Mouse (Mus musculus) intestine, embryonic 14.5 days (tissue): ENCODE measurements around the gene Klk4. TPM values are rescaled to one million over a fixed set of nuclear protein-coding genes. Genes with fewer than 3 reads are reported as not detected.

ENCODE experiments used
- ATAC-seq: fragments of 200-750 bp; cut with Nextera tagmentation; replicated peaks from 2 replicates; pipeline ENCODE4 v1.8.0; 2017; ENCODE audit warnings: low read depth, moderate number of reproducible peaks, moderate TSS enrichment, moderate library complexity; ENCODE audit not compliant: low FRiP score, low TSS enrichment
- DNase-seq: peaks from one replicate; pipeline ENCODE4 v3.0.0-alpha.2; 2018; ENCODE audit warnings: low spot score
- H3K27ac ChIP-seq: fragments of 300-500 bp; sonication (generic); 2 replicates; pipeline ENCODE4 v1.5.1; 2014; ENCODE audit warnings: low read depth, mild to moderate bottlenecking, control low read depth
- H3K27me3 ChIP-seq: fragments of 300-500 bp; sonication (generic); replicated peaks from 2 replicates; pipeline ENCODE4 v1.6.1; 2014; ENCODE audit warnings: low read length, control low read depth; ENCODE audit not compliant: control insufficient read depth, insufficient read depth
- H3K36me3 ChIP-seq: fragments of 300-500 bp; sonication (generic); 2 replicates; pipeline ENCODE4 v1.6.1; 2014; ENCODE audit warnings: low read length, control low read depth; ENCODE audit not compliant: control insufficient read depth, insufficient read depth
- H3K4me1 ChIP-seq: fragments of 300-500 bp; sonication (generic); replicated peaks from 2 replicates; pipeline ENCODE4 v1.6.1; 2014; ENCODE audit warnings: low read length, control low read depth, mixed read lengths; ENCODE audit not compliant: control insufficient read depth, insufficient read depth
- H3K4me2 ChIP-seq: fragments of 300-500 bp; sonication (generic); 2 replicates; pipeline ENCODE4 v1.6.1; 2014; ENCODE audit warnings: low read length
- H3K4me3 ChIP-seq: fragments of 300-500 bp; sonication (generic); 2 replicates; pipeline ENCODE4 v1.5.1; 2014; ENCODE audit warnings: low read depth, low read length, control low read depth, mixed read lengths
- H3K9ac ChIP-seq: fragments of 300-500 bp; sonication (generic); 2 replicates; pipeline ENCODE4 v1.6.1; 2014; ENCODE audit warnings: mild to moderate bottlenecking, low read length
- H3K9me3 ChIP-seq: fragments of 300-500 bp; sonication (generic); 2 replicates; pipeline ENCODE4 v1.6.1; 2016; ENCODE audit warnings: low read length, control low read depth; ENCODE audit not compliant: control insufficient read depth
- WGBS: fragments of 180-500 bp; shearing (Covaris S2); extraction: QIAGEN DNeasy Blood & Tissue Kit; methylation state at CpG from one replicate; pipeline ENCODE4 v1.1.7; 2014; 5-methylcytosine and 5-hydroxymethylcytosine counted together
- polyA plus RNA-seq: library from polyadenylated mRNA; unstranded; fragments of >200 nt; fragmentation: Nextera tagmentation; extraction: Ambion mirVana; gene quantifications from 2 replicates; pipeline ENCODE4 v1.2.1, GENCODE M21; 2014

The Klk4 gene
- polyA plus RNA-seq, 1 experiment from 2014 or later, result not detected

- H3K27ac ChIP-seq, result no peak overlapping the region
- ATAC-seq (no peak), DNase-seq (peak; percentile 87)
- H3K9me3 ChIP-seq, result no peaks in the 10 kb centered on the region
- WGBS, result 8% methylated on average over 10 of the region's 10 CpGs
- no peaks in the 10 kb centered on the region for H3K27me3 ChIP-seq
- no peak overlapping the region for H3K9ac ChIP-seq
- H3K4me1 ChIP-seq, result no peaks in the 10 kb centered on the region
- H3K36me3 ChIP-seq, result no peaks in the 10 kb centered on the region
- no peak overlapping the region for H3K4me2 ChIP-seq
- no peak overlapping the region for H3K4me3 ChIP-seq
These were observed 7.7 kb upstream of the Klk4 start for GRCm38 (mm10) chr7:43873237-43873636.

GRCm38 (mm10) chr7:43873674-43874073, 7.3 kb upstream of the Klk4 start:
- no peaks in the 10 kb centered on the region for H3K4me1 ChIP-seq
- DNase-seq (no peak), ATAC-seq (no peak)
- no peak overlapping the region for H3K4me3 ChIP-seq
- no peak overlapping the region for H3K27ac ChIP-seq
- H3K36me3 ChIP-seq, result no peaks in the 10 kb centered on the region
- H3K9ac ChIP-seq, result no peak overlapping the region
- H3K27me3 ChIP-seq, result no peaks in the 10 kb centered on the region
- H3K9me3 ChIP-seq, result no peaks in the 10 kb centered on the region
- 75% methylated on average over 3 of the region's 3 CpGs for WGBS
- H3K4me2 ChIP-seq, result no peak overlapping the region

GRCm38 (mm10) chr7:43874868-43875375, 6.0 kb upstream of the Klk4 start:
- no peak overlapping the region for H3K27ac ChIP-seq
- ATAC-seq, result no peak
- no peaks in the 10 kb centered on the region for H3K36me3 ChIP-seq
- DNase-seq, result no peak
- H3K27me3 ChIP-seq, result no peaks in the 10 kb centered on the region
- H3K4me2 ChIP-seq, result no peak overlapping the region
- H3K4me3 ChIP-seq, result no peak overlapping the region
- no peaks in the 10 kb centered on the region for H3K4me1 ChIP-seq
- H3K9me3 ChIP-seq, result no peaks in the 10 kb centered on the region
- WGBS, result 75% methylated on average over 6 of the region's 6 CpGs
- H3K9ac ChIP-seq, result no peak overlapping the region

- Histone ChIP-seq H3K9me3 (no peaks in the 10 kb centered on the region), H3K4me3 (no peak overlapping the region), H3K27ac (no peak overlapping the region), H3K4me2 (no peak overlapping the region), H3K27me3 (no peaks in the 10 kb centered on the region), H3K4me1 (no peaks in the 10 kb centered on the region), H3K36me3 (no peaks in the 10 kb centered on the region), H3K9ac (no peak overlapping the region)
- 65% methylated on average over 4 of the region's 4 CpGs for WGBS
- DNase-seq (no peak), ATAC-seq (peak; percentile 47; the same call in 1 of the 2 replicates)
These were observed 4.5 kb upstream of the Klk4 start for GRCm38 (mm10) chr7:43876444-43876843.

GRCm38 (mm10) chr7:43878281-43878680, 2.7 kb upstream of the Klk4 start:
- H3K27me3 ChIP-seq, result no peaks in the 10 kb centered on the region; the same call in 1 of the 2 replicates
- H3K27ac ChIP-seq, result no peak overlapping the region
- H3K36me3 ChIP-seq, result no peaks in the 10 kb centered on the region
- H3K4me1 ChIP-seq, result no peaks in the 10 kb centered on the region
- H3K9ac ChIP-seq, result no peak overlapping the region
- no peak overlapping the region for H3K4me2 ChIP-seq
- H3K9me3 ChIP-seq, result no peaks in the 10 kb centered on the region
- ATAC-seq (no peak), DNase-seq (no peak)
- WGBS, result 34% methylated on average over 1 of the region's 1 CpGs
- H3K4me3 ChIP-seq, result no peak overlapping the region

GRCm38 (mm10) chr7:43882346-43882745, 1.4 kb downstream of the Klk4 start:
- Histone ChIP-seq H3K4me1 (no peaks in the 10 kb centered on the region), H3K27ac (no peak overlapping the region), H3K9me3 (no peaks in the 10 kb centered on the region), H3K27me3 (no peaks in the 10 kb centered on the region; the same call in 1 of the 2 replicates), H3K4me3 (no peak overlapping the region), H3K4me2 (no peak overlapping the region), H3K9ac (no peak overlapping the region), H3K36me3 (no peaks in the 10 kb centered on the region)
- DNase-seq (no peak), ATAC-seq (no peak)
- 18% methylated on average over 4 of the region's 4 CpGs for WGBS

- H3K9me3 ChIP-seq, result no peaks in the 10 kb centered on the region
- no peaks in the 10 kb centered on the region for H3K36me3 ChIP-seq
- H3K9ac ChIP-seq, result no peak overlapping the region
- no peaks in the 10 kb centered on the region; the same call in 1 of the 2 replicates for H3K27me3 ChIP-seq
- 29% methylated on average over 4 of the region's 4 CpGs for WGBS
- DNase-seq, result no peak
- no peaks in the 10 kb centered on the region for H3K4me1 ChIP-seq
- no peak overlapping the region for H3K4me2 ChIP-seq
- no peak overlapping the region for H3K4me3 ChIP-seq
- H3K27ac ChIP-seq, result no peak overlapping the region
- ATAC-seq, result no peak
These were observed 1.9 kb downstream of the Klk4 start for GRCm38 (mm10) chr7:43882811-43883210.

GRCm38 (mm10) chr7:43883547-43883946, 2.6 kb downstream of the Klk4 start:
- Histone ChIP-seq H3K27me3 (no peaks in the 10 kb centered on the region; the same call in 1 of the 2 replicates), H3K36me3 (no peaks in the 10 kb centered on the region), H3K4me3 (no peak overlapping the region; the same call in 1 of the 2 replicates), H3K4me2 (no peak overlapping the region), H3K27ac (no peak overlapping the region), H3K4me1 (no peaks in the 10 kb centered on the region), H3K9ac (no peak overlapping the region), H3K9me3 (no peaks in the 10 kb centered on the region)
- WGBS, result 10% methylated on average over 14 of the region's 14 CpGs
- DNase-seq, result peak; percentile 71
- no peak; the same call in 1 of the 2 replicates for ATAC-seq

- WGBS, result 50% methylated on average over 5 of the region's 5 CpGs
- no peak overlapping the region for H3K9ac ChIP-seq
- H3K4me1 ChIP-seq, result no peaks in the 10 kb centered on the region
- H3K27ac ChIP-seq, result no peak overlapping the region
- DNase-seq (no peak), ATAC-seq (no peak)
- H3K4me2 ChIP-seq, result no peak overlapping the region
- H3K27me3 ChIP-seq, result no peaks in the 10 kb centered on the region
- H3K9me3 ChIP-seq, result no peaks in the 10 kb centered on the region
- no peaks in the 10 kb centered on the region for H3K36me3 ChIP-seq
- H3K4me3 ChIP-seq, result no peak overlapping the region
These were observed 10.4 kb downstream of the Klk4 start for GRCm38 (mm10) chr7:43891365-43891764.
